Mouse (Mus musculus): ENCODE measurements around the gene Pik3r2.

DNA sequence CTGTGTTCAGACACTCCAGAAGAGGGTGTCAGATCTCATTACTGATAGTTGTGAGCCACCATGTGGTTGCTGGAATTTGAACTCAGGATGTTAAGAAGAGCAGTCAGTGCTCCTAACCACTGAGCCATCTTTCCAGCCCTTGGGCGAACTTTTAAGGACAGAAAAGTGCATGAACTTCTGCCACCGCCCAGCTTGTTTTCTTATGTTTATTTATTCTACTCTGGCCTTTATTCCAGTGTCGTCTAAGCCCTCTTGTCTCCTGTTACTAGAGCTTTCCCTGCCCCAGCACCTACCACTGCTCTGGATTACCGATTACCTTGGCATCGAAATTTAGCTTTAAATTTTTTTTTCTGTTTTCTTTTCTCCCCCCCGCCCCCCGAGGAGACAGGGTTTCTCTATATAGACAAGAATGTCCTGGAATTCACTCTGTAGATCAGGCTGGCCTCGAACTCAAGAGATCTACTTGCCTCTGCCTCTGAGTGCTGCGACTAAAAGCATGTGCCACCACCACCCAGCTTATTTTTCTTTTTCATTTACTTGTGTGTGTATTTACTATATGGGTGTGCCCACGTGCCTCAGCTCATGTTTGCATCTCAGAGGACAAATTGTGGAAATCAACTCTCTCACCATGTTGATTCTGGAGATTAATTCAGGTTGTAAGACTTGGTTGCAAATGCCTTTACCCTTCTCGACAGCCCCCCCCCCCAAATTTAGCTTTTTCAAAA is 26.4 kb upstream of the Pik3r2 start:
- TF ChIP-seq EP300 (IDR thresholded peaks at IDR 0.05; ENCODE audit: low read depth) (no peak), CTCF (IDR thresholded peaks at IDR 0.05; ENCODE audit: low read depth) (no peak)

Data from heart, postnatal 0 days (tissue).